Mouse (Mus musculus): ENCODE measurements around the gene Rpsa. TPM values are rescaled to one million over a fixed set of nuclear protein-coding genes. Genes with fewer than 3 reads are reported as not detected.
"Not testable (repeated sequence)": the region's sequence is repeated elsewhere in the genome, so short reads cannot be mapped to it uniquely, and the experiment has no call there.

Rpsa gene
- polyA plus RNA-seq, 1 experiment from 2014 or later = 1,998 TPM

- H3K4me3 ChIP-seq (ENCODE audit: low read depth, low read length); H3K27ac ChIP-seq (replicated peaks; ENCODE audit: low read depth, low read length); H3K9me3 ChIP-seq (ENCODE audit: control insufficient read depth, low read length); DNase-seq (ENCODE audit: low spot score); ATAC-seq (ENCODE audit: low read depth); H3K4me1 ChIP-seq (ENCODE audit: control insufficient read depth, insufficient read depth, low read length); H3K36me3 ChIP-seq (ENCODE audit: control insufficient read depth, insufficient read depth, low read length); H3K27me3 ChIP-seq (replicated peaks; ENCODE audit: control insufficient read depth, insufficient read depth, low read length); H3K4me2 ChIP-seq (ENCODE audit: low read depth, low read length); H3K9ac ChIP-seq (ENCODE audit: low read depth, low read length): not testable (repeated sequence)
- 91% methylated on average over 12 of the region's 12 CpGs for WGBS
These were observed 18.5 kb upstream of the Rpsa start for GRCm38 (mm10) chr9:120108953-120109352.

GRCm38 (mm10) chr9:120110211-120111018 is 17.1 kb upstream of the Rpsa start, which contains the start of gene Slc25a38:
Gene Slc25a38, plus strand, starts transcription at chr9:120110374.
- H3K36me3 ChIP-seq (ENCODE audit: control insufficient read depth, insufficient read depth, low read length) = no peaks in the 10 kb centered on the region
- peak within 1 kb of the TSS; percentile 68 for H3K9ac ChIP-seq (ENCODE audit: low read depth, low read length)
- peak within 1 kb of the TSS; percentile 60 for H3K4me3 ChIP-seq (ENCODE audit: low read depth, low read length)
- H3K4me1 ChIP-seq (ENCODE audit: control insufficient read depth, insufficient read depth, low read length) = peaks cover 7% of the 10 kb centered on the region
- peak within 1 kb of the TSS; percentile 77 for H3K4me2 ChIP-seq (ENCODE audit: low read depth, low read length)
- WGBS = 1% methylated on average over 40 of the region's 62 CpGs
- peak; percentile 97 for DNase-seq (ENCODE audit: low spot score)
- no peaks in the 10 kb centered on the region for H3K27me3 ChIP-seq (replicated peaks; ENCODE audit: control insufficient read depth, insufficient read depth, low read length)
- H3K9me3 ChIP-seq (ENCODE audit: control insufficient read depth, low read length) = no peaks in the 10 kb centered on the region
- peak within 1 kb of the TSS; percentile 91 for H3K27ac ChIP-seq (replicated peaks; ENCODE audit: low read depth, low read length)
- peak; percentile 98 for ATAC-seq (ENCODE audit: low read depth)

DNA sequence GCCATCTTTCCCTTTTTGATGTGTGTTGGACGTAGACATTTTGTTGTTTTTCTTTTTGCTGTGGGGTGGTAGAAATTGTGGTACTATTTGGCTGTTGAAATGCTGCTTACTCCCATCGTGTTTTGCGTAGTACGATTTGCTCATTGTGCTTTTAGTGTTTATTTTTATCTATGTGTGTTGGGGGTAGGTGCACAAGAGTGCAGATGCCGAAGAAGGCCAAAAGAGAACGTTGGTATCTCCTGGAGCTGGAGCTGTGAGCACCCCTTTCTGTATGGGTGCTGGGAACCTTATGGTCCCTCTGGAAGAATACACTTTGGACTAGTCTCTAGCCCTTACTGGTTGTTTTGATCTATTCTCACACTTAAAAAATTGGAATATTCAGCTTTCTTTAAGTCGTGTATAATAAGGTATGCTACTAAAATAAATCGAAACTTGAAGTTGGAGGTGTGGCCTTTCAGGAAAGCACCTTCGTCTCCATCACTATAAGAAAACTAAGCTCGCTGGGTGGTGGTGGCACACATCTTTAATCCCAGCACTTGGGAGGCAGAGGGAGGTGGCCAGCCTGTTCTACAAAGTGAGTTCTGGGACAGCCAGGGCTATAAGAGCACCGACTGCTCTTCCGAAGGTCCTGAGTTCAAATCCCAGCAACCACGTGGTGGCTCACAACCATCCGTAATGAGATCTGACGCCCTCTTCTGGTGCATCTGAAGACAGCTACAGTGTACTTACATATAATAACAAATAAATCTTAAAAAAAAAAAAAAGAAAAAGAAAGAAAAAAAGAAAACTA is 16.1 kb upstream of the Rpsa start:
- Histone ChIP-seq H3K27ac (replicated peaks; ENCODE audit: low read depth, low read length) (peak overlapping the region; percentile 91), H3K9ac (ENCODE audit: low read depth, low read length) (peak overlapping the region; percentile 68), H3K4me3 (ENCODE audit: low read depth, low read length) (peak overlapping the region; percentile 60), H3K4me2 (ENCODE audit: low read depth, low read length) (peak overlapping the region; percentile 77), H3K27me3 (replicated peaks; ENCODE audit: control insufficient read depth, insufficient read depth, low read length) (no peaks in the 10 kb centered on the region), H3K36me3 (ENCODE audit: control insufficient read depth, insufficient read depth, low read length) (no peaks in the 10 kb centered on the region), H3K9me3 (ENCODE audit: control insufficient read depth, low read length) (no peaks in the 10 kb centered on the region), H3K4me1 (ENCODE audit: control insufficient read depth, insufficient read depth, low read length) (peaks cover 7% of the 10 kb centered on the region)
- DNase-seq (ENCODE audit: low spot score) (no peak), ATAC-seq (ENCODE audit: low read depth) (no peak)
- WGBS = 76% methylated on average over 15 of the region's 15 CpGs

GRCm38 (mm10) chr9:120112472-120112871 is 15.0 kb upstream of the Rpsa start:
- H3K27me3 ChIP-seq (replicated peaks; ENCODE audit: control insufficient read depth, insufficient read depth, low read length) = no peaks in the 10 kb centered on the region
- no peak overlapping the region for H3K27ac ChIP-seq (replicated peaks; ENCODE audit: low read depth, low read length)
- WGBS = 95% methylated on average over 6 of the region's 6 CpGs
- no peaks in the 10 kb centered on the region for H3K9me3 ChIP-seq (ENCODE audit: control insufficient read depth, low read length)
- no peak for ATAC-seq (ENCODE audit: low read depth)
- no peak for DNase-seq (ENCODE audit: low spot score)
- no peak overlapping the region for H3K4me3 ChIP-seq (ENCODE audit: low read depth, low read length)
- H3K36me3 ChIP-seq (ENCODE audit: control insufficient read depth, insufficient read depth, low read length) = peaks cover 5% of the 10 kb centered on the region
- no peak overlapping the region for H3K4me2 ChIP-seq (ENCODE audit: low read depth, low read length)
- H3K9ac ChIP-seq (ENCODE audit: low read depth, low read length) = no peak overlapping the region
- H3K4me1 ChIP-seq (ENCODE audit: control insufficient read depth, insufficient read depth, low read length) = peaks cover 7% of the 10 kb centered on the region

DNA sequence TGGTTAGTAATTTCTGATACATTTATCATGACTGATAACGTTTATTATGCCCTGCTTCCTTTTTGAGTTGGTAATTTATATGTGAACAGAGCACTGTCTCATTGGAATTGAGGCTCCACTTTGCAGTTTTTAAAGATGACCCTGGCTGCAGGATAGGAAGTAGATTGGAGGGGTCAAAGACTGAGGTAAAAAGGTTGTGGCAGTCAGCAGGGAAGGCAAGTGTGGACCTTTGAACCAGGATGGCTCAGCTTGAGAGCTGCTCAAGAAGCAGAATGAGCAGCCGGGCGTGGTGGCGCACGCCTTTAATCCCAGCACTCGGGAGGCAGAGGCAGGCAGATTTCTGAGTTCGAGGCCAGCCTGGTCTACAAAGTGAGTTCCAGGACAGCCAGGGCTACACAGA is 14.0 kb upstream of the Rpsa start:
- no peak for ATAC-seq (ENCODE audit: low read depth)
- DNase-seq (ENCODE audit: low spot score) = no peak
- Histone ChIP-seq H3K4me2 (ENCODE audit: low read depth, low read length) (no peak overlapping the region), H3K27ac (replicated peaks; ENCODE audit: low read depth, low read length) (no peak overlapping the region), H3K9ac (ENCODE audit: low read depth, low read length) (no peak overlapping the region), H3K27me3 (replicated peaks; ENCODE audit: control insufficient read depth, insufficient read depth, low read length) (no peaks in the 10 kb centered on the region), H3K4me1 (ENCODE audit: control insufficient read depth, insufficient read depth, low read length) (peaks cover 7% of the 10 kb centered on the region), H3K36me3 (ENCODE audit: control insufficient read depth, insufficient read depth, low read length) (peaks cover 15% of the 10 kb centered on the region), H3K9me3 (ENCODE audit: control insufficient read depth, low read length) (no peaks in the 10 kb centered on the region), H3K4me3 (ENCODE audit: low read depth, low read length) (no peak overlapping the region)
- WGBS = 96% methylated on average over 6 of the region's 7 CpGs

DNA sequence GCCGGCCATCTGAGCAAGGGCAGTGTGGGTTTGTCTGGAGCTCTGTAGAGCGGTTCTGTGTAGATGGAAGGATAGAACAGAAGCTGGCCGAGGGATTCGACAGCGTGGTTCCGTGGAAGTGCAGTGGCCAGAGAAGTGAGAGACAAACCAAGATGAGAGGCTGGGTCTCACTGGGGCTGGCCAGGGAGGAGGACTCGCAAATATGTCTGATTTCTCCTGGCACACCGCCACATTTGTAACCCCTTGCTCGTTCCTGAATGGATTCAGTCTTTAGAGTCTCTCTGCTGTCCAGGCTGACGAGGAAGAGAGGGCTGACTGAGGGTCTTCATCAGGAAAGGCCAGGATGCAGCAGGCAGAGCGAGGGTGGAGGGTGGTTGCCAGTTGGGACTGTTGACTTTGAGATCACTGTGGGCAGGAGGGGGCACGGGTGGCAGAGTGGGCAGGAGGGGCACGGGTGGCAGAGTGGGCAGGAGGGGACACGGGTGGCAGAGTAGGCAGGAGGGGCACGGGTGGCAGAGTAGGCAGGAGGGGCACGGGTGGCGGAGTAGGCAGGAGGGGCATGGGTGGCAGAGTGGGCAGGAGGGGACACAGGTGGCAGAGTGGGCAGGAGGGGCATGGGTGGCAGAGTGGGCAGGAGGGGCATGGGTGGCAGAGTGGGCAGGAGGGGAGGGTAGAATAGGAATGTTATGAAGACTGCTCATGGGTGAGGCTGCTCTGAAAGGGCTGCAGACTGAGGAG is 13.3 kb upstream of the Rpsa start:
- Histone ChIP-seq H3K27me3 (replicated peaks; ENCODE audit: control insufficient read depth, insufficient read depth, low read length) (no peaks in the 10 kb centered on the region), H3K4me1 (ENCODE audit: control insufficient read depth, insufficient read depth, low read length) (peaks cover 7% of the 10 kb centered on the region), H3K27ac (replicated peaks; ENCODE audit: low read depth, low read length) (no peak overlapping the region), H3K4me2 (ENCODE audit: low read depth, low read length) (no peak overlapping the region), H3K4me3 (ENCODE audit: low read depth, low read length) (no peak overlapping the region), H3K36me3 (ENCODE audit: control insufficient read depth, insufficient read depth, low read length) (peaks cover 21% of the 10 kb centered on the region), H3K9me3 (ENCODE audit: control insufficient read depth, low read length) (no peaks in the 10 kb centered on the region), H3K9ac (ENCODE audit: low read depth, low read length) (0 out of 2 replicates have a peak overlapping the region, but pooled peaks have one; percentile 8)
- 85% methylated on average over 15 of the region's 17 CpGs for WGBS
- DNase-seq (ENCODE audit: low spot score) (no peak), ATAC-seq (ENCODE audit: low read depth) (no peak)

GRCm38 (mm10) chr9:120114789-120115151 is 12.7 kb upstream of the Rpsa start:
- no peaks in the 10 kb centered on the region for H3K9me3 ChIP-seq (ENCODE audit: control insufficient read depth, low read length)
- ATAC-seq (ENCODE audit: low read depth) (no peak), DNase-seq (ENCODE audit: low spot score) (no peak)
- H3K27me3 ChIP-seq (replicated peaks; ENCODE audit: control insufficient read depth, insufficient read depth, low read length) = no peaks in the 10 kb centered on the region
- H3K4me2 ChIP-seq (ENCODE audit: low read depth, low read length) = no peak overlapping the region
- H3K4me3 ChIP-seq (ENCODE audit: low read depth, low read length) = no peak overlapping the region
- H3K36me3 ChIP-seq (ENCODE audit: control insufficient read depth, insufficient read depth, low read length) = peaks cover 26% of the 10 kb centered on the region
- 92% methylated on average over 2 of the region's 2 CpGs for WGBS
- peaks cover 7% of the 10 kb centered on the region for H3K4me1 ChIP-seq (ENCODE audit: control insufficient read depth, insufficient read depth, low read length)
- H3K27ac ChIP-seq (replicated peaks; ENCODE audit: low read depth, low read length) = no peak overlapping the region
- H3K9ac ChIP-seq (ENCODE audit: low read depth, low read length) = no peak overlapping the region

DNA sequence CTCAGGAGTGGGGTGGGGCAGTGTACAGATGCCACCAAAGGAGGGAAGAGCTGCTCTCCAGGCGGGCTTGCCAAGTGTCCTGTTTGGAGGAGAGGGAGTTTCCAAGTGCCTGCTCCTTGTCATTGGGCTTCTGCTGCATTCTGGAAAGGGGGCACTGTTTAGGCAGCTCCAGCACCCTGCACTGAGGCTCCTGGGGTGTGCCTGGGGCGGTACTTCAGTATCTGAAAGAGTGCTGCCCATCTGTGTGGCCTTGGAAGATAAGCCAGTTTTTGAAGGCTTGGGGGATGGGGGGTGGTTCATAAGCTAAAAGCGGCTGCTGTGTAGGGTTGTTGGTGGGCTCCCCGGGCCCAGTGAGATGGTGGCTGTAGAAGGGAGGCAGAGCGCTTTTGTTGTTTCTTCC is 11.9 kb upstream of the Rpsa start:
- H3K9me3 ChIP-seq (ENCODE audit: control insufficient read depth, low read length) = no peaks in the 10 kb centered on the region
- H3K4me2 ChIP-seq (ENCODE audit: low read depth, low read length) = no peak overlapping the region
- no peaks in the 10 kb centered on the region for H3K27me3 ChIP-seq (replicated peaks; ENCODE audit: control insufficient read depth, insufficient read depth, low read length)
- no peak overlapping the region for H3K4me3 ChIP-seq (ENCODE audit: low read depth, low read length)
- H3K9ac ChIP-seq (ENCODE audit: low read depth, low read length) = no peak overlapping the region
- WGBS = 83% methylated on average over 5 of the region's 5 CpGs
- ATAC-seq (ENCODE audit: low read depth) (no peak), DNase-seq (ENCODE audit: low spot score) (no peak)
- H3K27ac ChIP-seq (replicated peaks; ENCODE audit: low read depth, low read length) = no peak overlapping the region
- peaks cover 7% of the 10 kb centered on the region for H3K4me1 ChIP-seq (ENCODE audit: control insufficient read depth, insufficient read depth, low read length)
- peaks cover 31% of the 10 kb centered on the region for H3K36me3 ChIP-seq (ENCODE audit: control insufficient read depth, insufficient read depth, low read length)

Measured in embryonic facial prominence, embryonic 14.5 days (tissue).